Mouse (Mus musculus): ENCODE data around the gene Atp2b1.
A peak's percentile ranks its signal among the peaks of the same experiment; 100 is the strongest.

Atp2b1 gene

GRCm38 (mm10) chr10:98916011-98916780 lies 2.0 kb downstream of the Atp2b1 start:
- peak in 1 of 2 experiments; percentile 4 for DNase-seq (ENCODE audit: low spot score in 2 of 2)

- DNase-seq (ENCODE audit: low spot score in 2 of 2) = no peak
Measured at GRCm38 (mm10) chr10:98916781-98917340, 2.7 kb downstream of the Atp2b1 start.

GRCm38 (mm10) chr10:98925081-98925480 lies 10.9 kb downstream of the Atp2b1 start:
- DNase-seq (ENCODE audit: low spot score in 2 of 2) = no peak

- no peak for DNase-seq (ENCODE audit: low spot score in 2 of 2)
Measured at GRCm38 (mm10) chr10:98926991-98927390, 12.8 kb downstream of the Atp2b1 start.

- DNase-seq (ENCODE audit: low spot score in 2 of 2) = no peak
Measured at GRCm38 (mm10) chr10:98929444-98929843, 15.2 kb downstream of the Atp2b1 start.

DNA sequence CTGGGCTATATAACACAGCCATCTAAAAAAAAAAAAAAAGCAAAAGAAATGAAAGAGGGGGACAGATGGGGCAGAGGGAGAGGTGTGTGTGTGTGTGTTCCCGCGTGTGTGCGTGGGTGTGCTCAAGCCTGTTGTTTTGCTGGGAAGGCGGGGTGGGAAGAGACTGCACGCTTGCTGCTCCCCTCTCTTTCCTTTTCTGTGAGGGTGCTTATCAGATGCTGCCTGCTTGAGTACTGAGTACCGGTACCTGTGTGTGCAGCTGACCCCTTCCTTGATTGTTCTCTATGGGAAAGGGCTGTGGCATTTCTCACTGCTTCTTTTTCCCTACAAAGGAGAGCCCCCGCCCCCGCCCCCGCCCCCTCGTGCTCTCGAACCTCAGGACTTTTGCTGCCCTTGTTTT lies 15.9 kb downstream of the Atp2b1 start:
- no peak for DNase-seq (ENCODE audit: low spot score in 2 of 2)

DNA sequence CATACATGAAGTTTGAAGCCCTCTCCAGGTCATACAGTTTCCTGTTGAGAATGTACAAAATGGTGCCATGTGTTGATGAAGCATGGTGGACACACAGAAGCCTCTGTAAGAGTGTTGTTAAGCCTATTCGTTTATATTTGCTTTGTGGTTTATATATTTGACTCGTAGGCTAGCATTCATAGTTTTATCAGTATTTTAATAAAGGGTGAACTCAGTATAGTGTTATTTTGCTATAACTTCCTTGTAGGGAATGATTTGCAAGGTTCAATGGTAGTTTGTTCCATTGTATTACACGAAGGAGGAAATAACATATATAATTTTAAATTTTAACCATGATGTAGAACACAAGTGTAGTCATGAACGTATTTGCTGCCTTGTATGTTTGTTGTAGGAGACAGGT lies 25.9 kb downstream of the Atp2b1 start:
- no peak for DNase-seq (ENCODE audit: low spot score in 2 of 2)

- DNase-seq (ENCODE audit: low spot score in 2 of 2) = no peak
Measured at GRCm38 (mm10) chr10:98940799-98941198, 26.6 kb downstream of the Atp2b1 start.

DNA sequence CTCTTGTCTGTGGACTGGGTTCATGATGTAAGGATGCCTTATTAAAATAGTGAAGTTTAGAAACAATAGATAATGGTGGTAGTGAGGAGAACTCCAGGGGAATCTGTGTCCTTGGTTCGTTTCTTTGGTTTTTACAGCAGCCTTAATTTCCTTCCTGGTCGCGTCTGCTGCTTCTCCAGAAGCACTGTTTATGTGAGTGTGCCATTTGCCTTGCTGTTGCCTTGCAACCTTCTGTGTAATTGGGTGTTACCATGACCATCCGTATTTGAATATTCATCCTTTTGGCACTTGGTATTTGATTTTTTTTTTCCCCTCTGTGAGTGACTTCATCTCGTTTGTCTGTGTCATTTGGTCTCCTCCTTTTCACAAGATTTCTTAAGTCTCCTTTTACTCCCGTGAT lies 27.8 kb downstream of the Atp2b1 start:
- no peak for DNase-seq (ENCODE audit: low spot score in 2 of 2)

DNA sequence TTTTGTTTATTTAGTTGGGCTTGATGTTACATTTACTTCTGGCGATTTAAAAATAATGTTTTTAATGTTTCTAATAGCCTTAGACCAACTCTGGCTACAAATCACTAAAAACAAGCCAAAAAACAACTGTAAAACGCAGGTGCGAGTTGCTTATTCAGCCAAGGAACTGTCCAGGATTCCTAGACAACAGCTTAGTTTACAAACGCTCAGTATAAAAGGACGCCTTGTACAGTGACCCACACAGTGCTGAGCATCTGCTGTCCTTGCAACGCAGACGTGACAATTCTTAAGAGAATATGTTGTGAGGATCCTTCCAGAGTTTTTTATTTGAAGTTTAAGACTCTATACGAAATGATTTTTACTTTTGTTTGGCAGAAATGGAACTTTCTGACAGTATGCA lies 28.8 kb downstream of the Atp2b1 start:
- no peak for DNase-seq (ENCODE audit: low spot score in 2 of 2)

- DNase-seq (ENCODE audit: low spot score in 2 of 2) = no peak
Measured at GRCm38 (mm10) chr10:98943894-98944293, 29.7 kb downstream of the Atp2b1 start.

GRCm38 (mm10) chr10:98946031-98946791 lies 32.0 kb downstream of the Atp2b1 start:
- no peak for DNase-seq (ENCODE audit: low spot score in 2 of 2)

GRCm38 (mm10) chr10:98947206-98947605 lies 33.0 kb downstream of the Atp2b1 start:
- DNase-seq (ENCODE audit: low spot score in 2 of 2) = no peak

DNA sequence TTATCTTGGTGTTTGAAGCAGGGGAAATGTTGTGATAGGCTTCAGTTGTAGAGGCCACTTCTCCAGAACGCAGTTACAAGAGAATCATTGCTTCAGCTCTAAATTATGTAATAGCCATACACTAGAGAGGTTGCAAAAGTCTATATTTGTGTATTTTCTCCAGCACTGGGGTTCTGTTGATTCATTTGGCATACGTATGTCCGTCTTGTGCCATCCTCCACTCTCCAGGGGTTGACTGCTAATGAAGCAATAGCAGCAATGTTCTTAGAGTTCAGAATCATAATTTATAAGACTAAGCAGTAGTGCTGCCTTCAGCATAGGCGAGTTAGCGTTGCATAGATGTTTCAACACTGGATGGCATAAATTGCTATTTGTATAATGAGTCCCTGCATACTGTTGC lies 33.9 kb downstream of the Atp2b1 start:
- no peak for DNase-seq (ENCODE audit: low spot score in 2 of 2)

DNA sequence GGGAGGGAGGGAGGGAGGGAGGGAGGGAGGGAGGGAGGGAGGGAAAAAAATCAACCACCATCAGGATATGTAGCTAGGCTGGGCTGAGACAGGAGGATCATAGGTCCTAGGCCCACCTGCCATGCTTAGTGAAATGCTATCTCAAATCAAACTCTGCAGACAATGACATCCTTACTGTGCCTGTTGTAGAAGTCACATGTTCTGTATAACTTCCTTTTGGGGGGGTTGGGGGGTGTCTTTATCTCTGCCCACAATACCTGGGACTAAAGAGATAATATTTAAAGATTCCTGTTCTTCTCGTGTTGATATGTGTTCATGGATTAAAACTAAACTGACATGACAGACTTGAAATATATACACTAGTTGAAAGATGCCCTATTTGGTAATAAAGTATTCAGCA lies 35.5 kb downstream of the Atp2b1 start:
- DNase-seq (ENCODE audit: low spot score in 2 of 2) = no peak

- DNase-seq (ENCODE audit: low spot score in 2 of 2) = no peak
Measured at GRCm38 (mm10) chr10:98951286-98952270, 37.4 kb downstream of the Atp2b1 start.

DNA sequence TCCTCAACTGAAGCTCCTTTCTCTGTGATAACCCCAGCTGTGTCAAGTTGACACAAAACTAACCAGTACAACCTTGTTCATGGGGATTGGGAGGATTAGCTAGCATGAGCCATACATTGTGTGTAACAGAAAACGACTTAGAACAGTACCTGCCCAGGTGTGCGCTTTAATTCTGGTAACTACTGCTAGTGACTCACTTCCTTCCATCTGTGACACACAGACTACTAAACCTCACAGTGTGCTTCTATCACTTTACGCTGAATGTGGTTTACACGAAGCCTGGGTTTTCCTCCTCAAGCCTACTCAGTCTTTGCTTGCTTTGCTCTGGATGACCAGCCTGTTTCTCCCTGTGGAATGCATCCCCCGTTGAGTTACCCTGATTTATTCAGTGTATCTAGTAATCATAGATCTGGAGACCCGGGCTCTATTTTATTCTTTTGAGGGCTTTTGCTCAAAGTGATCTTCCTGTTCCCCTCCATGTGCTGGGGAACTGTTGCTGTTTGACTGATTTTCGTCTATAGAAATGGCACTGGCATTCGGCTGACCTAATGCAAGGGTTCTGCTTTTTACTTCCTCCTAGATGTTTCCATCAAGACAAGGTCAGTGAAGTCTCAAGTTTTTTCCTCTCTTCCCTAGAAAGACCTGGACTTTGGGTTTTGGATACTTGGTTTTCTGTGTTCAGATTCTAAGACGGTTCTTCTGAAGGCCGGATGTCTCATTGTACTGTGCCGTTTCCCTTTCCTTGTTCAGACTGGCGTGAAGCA lies 40.2 kb downstream of the Atp2b1 start:
- no peak for DNase-seq (ENCODE audit: low spot score in 2 of 2)

- DNase-seq (ENCODE audit: low spot score in 2 of 2) = no peak
Measured at GRCm38 (mm10) chr10:98956124-98956523, 41.9 kb downstream of the Atp2b1 start.

- DNase-seq (ENCODE audit: low spot score in 2 of 2) = no peak
Measured at GRCm38 (mm10) chr10:98958752-98959151, 44.5 kb downstream of the Atp2b1 start.

DNA sequence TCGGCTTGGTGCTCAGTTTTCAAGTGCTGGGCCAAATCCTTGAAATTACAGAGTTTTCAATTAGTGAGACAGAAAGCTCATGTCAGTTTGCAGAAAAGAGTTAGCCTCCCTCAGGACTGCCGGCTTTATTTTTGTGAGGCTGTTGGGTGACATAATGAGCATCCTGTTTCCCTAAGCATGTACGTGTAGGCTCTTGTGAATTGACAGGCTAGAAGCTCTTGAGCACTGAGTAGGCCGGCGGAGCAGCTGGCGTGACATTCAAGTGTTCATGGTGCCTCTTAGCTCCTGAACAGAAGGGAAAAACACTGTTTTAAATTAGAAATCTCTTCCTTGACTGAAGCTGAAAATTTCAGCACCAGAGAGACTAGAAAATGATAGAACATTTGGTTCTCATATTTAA lies 45.2 kb downstream of the Atp2b1 start:
- no peak for DNase-seq (ENCODE audit: low spot score in 2 of 2)

DNA sequence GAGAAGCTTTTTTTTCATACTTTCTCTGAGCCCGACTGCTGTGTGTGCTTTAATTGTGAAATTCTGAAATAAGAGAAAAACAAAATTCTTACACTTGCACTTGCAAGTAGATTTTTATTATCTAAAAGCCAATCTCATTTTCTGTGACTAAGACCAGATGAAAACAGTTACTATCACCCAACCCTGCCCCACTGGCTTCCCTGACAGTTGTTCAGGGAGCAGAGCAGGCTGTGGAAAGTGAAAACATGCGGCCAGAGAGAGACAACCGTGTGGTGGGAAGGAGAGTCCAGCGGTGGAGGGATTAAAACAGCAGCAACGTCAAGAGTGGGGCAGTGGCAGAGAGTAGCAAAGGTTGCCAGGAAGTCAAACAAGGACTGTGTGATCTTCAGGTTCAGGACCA lies 46.7 kb downstream of the Atp2b1 start:
- no peak for DNase-seq (ENCODE audit: low spot score in 2 of 2)
